ENCODE assay signal across 12 mouse cellular contexts in genomic region chr4:129970861-129971260, GRCm38 (mm10).
"Had no signal": no experiment of that assay in that cellular context is flagged by ENCODE, and none has a peak within 500 bp of the region (broad histone marks: within the 10 kb centered on the region; RNA-seq: fewer than 3 reads in every experiment).

No protein-coding gene starts in this region.

- DNase-seq: retina, postnatal 1 day; right cerebral cortex, adult 18-20 months; right cerebral cortex, postnatal 14 days; right cerebral cortex, postnatal 25 days; right cerebral cortex, postnatal 4 days; spleen, adult 18-20 months; thymus, adult 18-20 months; thymus, adult 2 months; thymus, postnatal 14 days; thymus, postnatal 25 days; thymus, postnatal 36 days; thymus, postnatal 4 days had no signal
